Mouse (Mus musculus): ENCODE data around the gene Mbnl2. TPM values are rescaled to one million over a fixed set of nuclear protein-coding genes. Genes with fewer than 3 reads are reported as not detected.

Mbnl2 gene
- polyA plus RNA-seq, 1 experiment: 24.6 TPM

DNA sequence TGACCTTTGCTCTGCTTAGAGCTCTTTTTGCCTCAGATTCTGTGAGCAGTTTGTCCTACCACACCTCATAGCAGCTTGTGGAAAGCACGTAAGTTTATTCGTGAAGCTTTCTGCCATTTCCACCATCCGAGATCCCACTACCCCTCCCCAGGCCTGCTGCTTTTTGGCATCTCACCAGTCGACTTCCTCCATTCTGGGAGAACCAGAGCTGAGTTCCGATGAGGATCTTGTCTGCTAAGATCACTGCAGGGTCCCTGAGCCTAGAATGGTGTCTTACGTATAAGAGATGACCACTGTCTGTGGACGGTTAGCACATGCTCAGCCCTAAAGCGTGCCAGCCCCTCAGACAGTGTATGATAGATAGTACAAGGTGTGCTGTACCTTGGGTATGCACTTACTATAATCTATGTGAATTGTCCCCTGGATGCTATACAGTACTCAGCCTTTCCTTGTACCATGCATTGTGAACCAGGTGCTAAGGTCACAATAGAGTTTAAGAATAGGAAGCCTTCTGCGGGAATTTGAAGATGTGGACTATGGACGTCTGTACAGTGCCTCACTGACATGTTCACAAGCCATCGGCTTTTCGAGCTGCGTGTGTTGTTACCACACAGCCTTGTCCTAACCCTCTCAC, 55.5 kb downstream of the Mbnl2 start:
- TF ChIP-seq POLR2A (IDR thresholded peaks at IDR 0.05; ENCODE audit: borderline replicate concordance, control insufficient read depth, low read depth, low read length) (no peak), CTCF (IDR thresholded peaks at IDR 0.05; ENCODE audit: control insufficient read depth, insufficient read depth, low read length) (no peak)
- 89% methylated on average over 13 of the region's 13 CpGs for WGBS
- Histone ChIP-seq H3K4me3 (replicated peaks; ENCODE audit: control insufficient read depth, low read depth, low read length) (no peak overlapping the region), H3K27ac (ENCODE audit: control insufficient read depth, insufficient read depth, low read depth, low read length, poor library complexity) (no peak overlapping the region), H3K4me1 (ENCODE audit: control insufficient read depth, insufficient read depth, low read length) (peaks cover 4% of the 10 kb centered on the region; the same call in 1 of the 2 replicates)

DNA sequence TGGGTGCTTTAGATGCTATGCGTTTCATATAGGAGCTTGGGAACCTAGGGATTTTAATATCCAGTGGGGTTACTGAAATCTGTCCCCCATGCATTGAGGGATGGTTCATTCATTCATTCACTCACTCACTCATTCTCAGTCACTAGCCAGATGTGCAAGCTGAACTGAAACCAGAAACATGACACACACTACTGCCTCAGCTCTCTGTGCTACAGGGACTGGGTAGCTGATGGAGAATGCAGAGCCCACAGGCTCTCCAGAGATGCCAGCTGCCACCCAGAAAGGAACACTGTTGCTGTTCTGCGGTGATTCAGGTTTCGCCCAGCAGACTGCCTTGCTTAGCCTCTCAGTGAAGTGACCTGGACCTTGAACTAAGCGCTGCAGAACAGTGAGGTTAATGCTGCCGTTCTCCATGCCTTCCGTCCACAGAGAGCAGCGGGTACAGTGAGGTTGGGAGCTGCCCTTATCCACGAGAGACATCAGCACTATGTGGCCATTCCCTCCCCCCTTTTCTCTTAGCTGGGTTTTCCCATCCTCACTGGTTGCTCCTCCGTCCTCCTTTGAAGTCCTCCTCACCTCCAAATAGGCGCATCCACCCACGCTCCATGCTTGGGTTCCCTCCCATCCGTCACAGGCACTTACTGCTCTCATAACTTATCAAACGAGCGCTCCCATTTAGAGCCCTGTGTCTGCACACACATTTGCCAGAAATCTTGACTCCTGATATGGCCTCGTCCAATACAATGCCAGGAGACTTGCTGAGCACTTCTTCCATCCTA, 58.2 kb downstream of the Mbnl2 start:
- no peak overlapping the region for H3K4me3 ChIP-seq (replicated peaks; ENCODE audit: control insufficient read depth, low read depth, low read length)
- no peak overlapping the region for H3K27ac ChIP-seq (ENCODE audit: control insufficient read depth, insufficient read depth, low read depth, low read length, poor library complexity)
- no peak for TF ChIP-seq CTCF (IDR thresholded peaks at IDR 0.05; ENCODE audit: control insufficient read depth, insufficient read depth, low read length)
- WGBS: 86% methylated on average over 15 of the region's 15 CpGs
- no peaks in the 10 kb centered on the region; the same call in 1 of the 2 replicates for H3K4me1 ChIP-seq (ENCODE audit: control insufficient read depth, insufficient read depth, low read length)

DNA sequence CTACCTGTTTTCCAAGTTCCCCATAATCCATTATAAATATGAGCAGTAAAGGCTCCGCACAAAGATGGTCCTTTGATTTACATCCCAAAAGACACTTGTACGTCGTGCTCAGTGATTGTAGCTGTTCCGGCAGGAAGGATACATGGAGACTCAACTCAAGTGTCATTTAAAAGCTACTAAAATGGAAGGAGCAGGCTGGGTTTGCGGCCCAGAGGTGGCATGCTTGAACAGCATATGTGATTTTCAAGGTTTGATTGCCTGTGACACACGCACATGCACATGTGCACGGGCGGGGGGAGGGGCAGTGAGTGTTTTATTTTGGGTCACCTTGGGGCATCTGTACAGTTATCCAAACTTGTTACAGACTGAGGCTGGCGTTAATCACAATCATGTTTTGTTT, 59.9 kb downstream of the Mbnl2 start:
- H3K4me3 ChIP-seq (replicated peaks; ENCODE audit: control insufficient read depth, low read depth, low read length): no peak overlapping the region
- no peaks in the 10 kb centered on the region; the same call in 1 of the 2 replicates for H3K4me1 ChIP-seq (ENCODE audit: control insufficient read depth, insufficient read depth, low read length)
- 85% methylated on average over 9 of the region's 9 CpGs for WGBS
- no peak overlapping the region; the same call in 1 of the 2 replicates for H3K27ac ChIP-seq (ENCODE audit: control insufficient read depth, insufficient read depth, low read depth, low read length, poor library complexity)
- no peak for TF ChIP-seq POLR2A (IDR thresholded peaks at IDR 0.05; ENCODE audit: borderline replicate concordance, control insufficient read depth, low read depth, low read length)
- no peak for TF ChIP-seq CTCF (IDR thresholded peaks at IDR 0.05; ENCODE audit: control insufficient read depth, insufficient read depth, low read length)

DNA sequence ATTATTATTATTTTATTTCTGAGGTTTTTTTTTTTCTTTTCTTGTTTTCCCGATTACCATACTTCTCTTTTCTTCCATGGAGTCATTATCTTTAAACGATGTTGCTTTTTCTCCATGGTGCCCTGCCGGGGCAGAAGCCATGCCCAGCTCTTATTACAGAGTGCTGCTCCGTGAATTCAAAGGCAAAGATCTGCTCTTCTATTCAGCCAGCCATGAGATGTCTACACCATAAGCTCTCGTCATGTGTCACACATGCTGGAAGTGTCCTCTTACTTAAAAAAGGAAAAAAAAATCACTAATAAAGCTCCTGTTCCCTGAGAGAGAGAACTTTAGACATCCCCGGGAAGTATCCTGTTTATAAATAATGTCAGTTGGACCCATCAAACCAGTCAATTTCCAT, 60.4 kb downstream of the Mbnl2 start:
- Histone ChIP-seq H3K4me3 (replicated peaks; ENCODE audit: control insufficient read depth, low read depth, low read length) (no peak overlapping the region), H3K4me1 (ENCODE audit: control insufficient read depth, insufficient read depth, low read length) (no peaks in the 10 kb centered on the region; the same call in 1 of the 2 replicates), H3K27ac (ENCODE audit: control insufficient read depth, insufficient read depth, low read depth, low read length, poor library complexity) (no peak overlapping the region)
- TF ChIP-seq POLR2A (IDR thresholded peaks at IDR 0.05; ENCODE audit: borderline replicate concordance, control insufficient read depth, low read depth, low read length) (no peak), CTCF (IDR thresholded peaks at IDR 0.05; ENCODE audit: control insufficient read depth, insufficient read depth, low read length) (no peak)
- 86% methylated on average over 6 of the region's 6 CpGs for WGBS

DNA sequence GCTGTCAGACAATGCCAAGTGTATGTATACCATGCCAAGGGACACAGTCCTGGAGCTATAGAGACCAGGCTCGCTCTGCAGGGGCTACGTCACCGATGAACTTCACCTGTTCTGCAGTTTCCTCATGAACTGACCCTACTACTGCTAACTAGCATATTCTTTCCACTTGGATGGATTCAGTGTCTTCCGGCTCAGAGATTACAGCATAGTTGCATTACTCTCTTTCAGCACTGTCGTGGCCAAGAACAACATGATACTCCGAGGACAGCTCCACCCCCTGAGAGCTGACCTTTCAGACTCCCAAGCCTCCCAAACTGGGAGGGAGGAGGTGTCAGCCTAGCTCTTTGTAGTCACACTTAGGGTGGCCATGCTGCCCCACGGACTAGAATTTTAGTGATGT, 60.9 kb downstream of the Mbnl2 start:
- 81% methylated on average over 7 of the region's 7 CpGs for WGBS

DNA sequence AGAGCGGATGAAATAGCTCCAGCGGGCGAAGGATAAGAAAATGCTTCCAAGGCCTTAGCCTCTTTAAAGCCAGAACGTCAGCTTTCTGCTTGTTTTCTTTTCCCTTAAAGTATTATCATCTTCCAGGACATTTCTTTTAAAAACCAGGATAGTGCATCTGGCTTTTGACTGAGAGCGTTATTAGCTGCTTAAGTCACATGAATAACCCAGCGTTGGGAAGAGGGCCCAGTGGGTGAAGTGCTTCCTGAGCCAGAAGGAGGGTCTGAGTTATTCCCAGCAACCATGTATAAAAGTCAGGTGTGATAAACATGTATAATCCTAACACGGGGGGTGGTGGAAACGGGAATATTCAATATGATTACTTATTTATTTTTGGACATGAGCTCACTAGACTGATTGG, 61.4 kb downstream of the Mbnl2 start:
- peaks cover 2% of the 10 kb centered on the region; the same call in 1 of the 2 replicates for H3K4me1 ChIP-seq (ENCODE audit: control insufficient read depth, insufficient read depth, low read length)
- no peak overlapping the region for H3K27ac ChIP-seq (ENCODE audit: control insufficient read depth, insufficient read depth, low read depth, low read length, poor library complexity)
- TF ChIP-seq CTCF (IDR thresholded peaks at IDR 0.05; ENCODE audit: control insufficient read depth, insufficient read depth, low read length) (no peak), POLR2A (IDR thresholded peaks at IDR 0.05; ENCODE audit: borderline replicate concordance, control insufficient read depth, low read depth, low read length) (no peak)
- no peak overlapping the region for H3K4me3 ChIP-seq (replicated peaks; ENCODE audit: control insufficient read depth, low read depth, low read length)
- WGBS: 88% methylated on average over 8 of the region's 8 CpGs

More for the DNA sequence above, 60.9 kb downstream of the Mbnl2 start:
- H3K4me3 ChIP-seq (replicated peaks; ENCODE audit: control insufficient read depth, low read depth, low read length): no peak overlapping the region
- no peaks in the 10 kb centered on the region; the same call in 1 of the 2 replicates for H3K4me1 ChIP-seq (ENCODE audit: control insufficient read depth, insufficient read depth, low read length)
- no peak overlapping the region for H3K27ac ChIP-seq (ENCODE audit: control insufficient read depth, insufficient read depth, low read depth, low read length, poor library complexity)
- TF ChIP-seq CTCF (IDR thresholded peaks at IDR 0.05; ENCODE audit: control insufficient read depth, insufficient read depth, low read length): no peak
- no peak for TF ChIP-seq POLR2A (IDR thresholded peaks at IDR 0.05; ENCODE audit: borderline replicate concordance, control insufficient read depth, low read depth, low read length)

DNA sequence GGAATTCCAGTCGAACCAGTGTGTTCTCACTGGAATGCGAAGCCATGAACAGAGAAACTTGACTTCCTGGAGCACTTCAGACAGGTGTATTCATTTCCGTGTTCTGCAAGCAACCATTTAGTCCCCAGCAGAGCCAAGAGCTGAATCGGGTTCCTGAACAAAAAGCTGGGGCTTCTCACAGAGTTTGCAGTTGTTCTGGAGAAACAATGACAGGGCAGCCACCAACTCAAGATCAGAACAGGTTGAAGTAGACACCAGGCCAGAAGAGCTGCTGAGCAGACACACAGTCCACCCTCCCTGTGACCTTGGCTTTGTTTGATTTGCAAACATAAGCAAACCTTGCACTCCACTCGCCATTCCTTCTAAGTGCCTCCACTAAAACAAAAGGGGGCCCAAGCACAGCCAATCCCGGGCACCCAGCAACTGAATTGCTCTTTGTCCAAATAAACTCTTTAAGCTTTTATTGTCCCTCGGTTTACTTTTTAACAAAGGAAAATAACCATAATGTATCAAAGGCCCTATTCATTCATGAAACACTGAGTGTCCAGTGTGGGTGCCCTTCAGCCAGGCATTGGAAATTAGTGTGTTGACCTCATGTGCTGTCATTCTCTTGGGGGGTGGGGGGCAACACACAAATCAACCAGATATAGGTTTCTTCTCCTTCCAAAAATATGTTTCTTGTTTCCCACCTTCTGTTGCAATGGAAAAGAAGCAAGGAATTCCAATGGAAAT, 62.4 kb downstream of the Mbnl2 start:
- Histone ChIP-seq H3K27ac (ENCODE audit: control insufficient read depth, insufficient read depth, low read depth, low read length, poor library complexity) (no peak overlapping the region), H3K4me3 (replicated peaks; ENCODE audit: control insufficient read depth, low read depth, low read length) (no peak overlapping the region), H3K4me1 (ENCODE audit: control insufficient read depth, insufficient read depth, low read length) (peaks cover 2% of the 10 kb centered on the region; the same call in 1 of the 2 replicates)
- no peak for TF ChIP-seq POLR2A (IDR thresholded peaks at IDR 0.05; ENCODE audit: borderline replicate concordance, control insufficient read depth, low read depth, low read length)
- no peak for TF ChIP-seq CTCF (IDR thresholded peaks at IDR 0.05; ENCODE audit: control insufficient read depth, insufficient read depth, low read length)
- WGBS: 87% methylated on average over 7 of the region's 7 CpGs

DNA sequence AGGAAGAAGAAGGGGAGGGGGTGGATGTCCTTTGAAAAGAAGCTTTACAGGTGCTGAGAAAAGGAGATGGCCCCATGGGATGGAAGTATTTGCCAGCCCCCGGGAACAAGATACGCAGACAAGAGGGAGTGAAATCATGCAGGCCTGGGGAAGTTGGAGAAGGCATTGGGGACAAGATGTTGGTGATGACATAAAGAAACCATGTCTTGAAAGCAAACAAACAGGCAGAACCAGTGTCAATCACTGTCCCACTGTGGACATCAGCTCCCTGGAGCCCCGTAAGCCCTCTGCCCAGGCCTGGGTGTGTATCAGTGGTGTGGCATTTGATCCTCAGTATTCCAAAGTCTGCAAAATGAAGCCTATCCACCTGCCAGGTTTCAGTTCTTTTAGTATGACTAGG, 63.2 kb downstream of the Mbnl2 start:
- WGBS: 88% methylated on average over 3 of the region's 3 CpGs
- TF ChIP-seq POLR2A (IDR thresholded peaks at IDR 0.05; ENCODE audit: borderline replicate concordance, control insufficient read depth, low read depth, low read length): no peak
- TF ChIP-seq CTCF (IDR thresholded peaks at IDR 0.05; ENCODE audit: control insufficient read depth, insufficient read depth, low read length): no peak
- peaks cover 2% of the 10 kb centered on the region; the same call in 1 of the 2 replicates for H3K4me1 ChIP-seq (ENCODE audit: control insufficient read depth, insufficient read depth, low read length)
- no peak overlapping the region for H3K4me3 ChIP-seq (replicated peaks; ENCODE audit: control insufficient read depth, low read depth, low read length)
- no peak overlapping the region for H3K27ac ChIP-seq (ENCODE audit: control insufficient read depth, insufficient read depth, low read depth, low read length, poor library complexity)
